Mouse (Mus musculus) MEL (cell line): Measurements from ENCODE around the gene Svs6. TPM values are rescaled to one million over a fixed set of nuclear protein-coding genes. Genes with fewer than 3 reads are reported as not detected.
"Not testable (repeated sequence)": the region's sequence is repeated elsewhere in the genome, so short reads cannot be mapped to it uniquely, and the experiment has no call there.

Experiments
- DNase-seq: peaks from one replicate; pipeline ENCODE4 v3.0.0; 2011; ENCODE audit warnings: low read depth, low spot score
- H3K27ac ChIP-seq: 2 replicates; pipeline ENCODE4 v1.5.1; 2012; ENCODE audit warnings: low read depth, mild to moderate bottlenecking, control low read depth, low read length, moderate library complexity; ENCODE audit not compliant: control insufficient read depth
- H3K27me3 ChIP-seq, 2 experiments: fragments of 150-350 bp in 1 of 2; sonication (generic) in 1 of 2; 2 replicates each; pipeline ENCODE4 v1.6.1; 2012; ENCODE audit warnings: low read length in 2 of 2, mild to moderate bottlenecking in 2 of 2, improper control_type of control experiment in 1 of 2, moderate library complexity in 1 of 2; ENCODE audit not compliant: insufficient read depth in 2 of 2, control insufficient read depth in 1 of 2
- H3K36me3 ChIP-seq, 2 experiments: 2 replicates each; pipeline ENCODE4 v1.6.1; 2012 to 2014; ENCODE audit warnings: low read length in 2 of 2, improper control_type of control experiment in 1 of 2, inconsistent platforms in 1 of 2, mild to moderate bottlenecking in 1 of 2; ENCODE audit not compliant: insufficient read depth in 2 of 2, control insufficient read depth in 1 of 2
- H3K4me1 ChIP-seq, 2 experiments: fragments of 150-350 bp in 1 of 2; sonication (generic) in 1 of 2; 2 replicates each; pipeline ENCODE4 v1.6.1; 2012; ENCODE audit warnings: low read length in 2 of 2, improper control_type of control experiment in 1 of 2, mild to moderate bottlenecking in 1 of 2; ENCODE audit not compliant: insufficient read depth in 2 of 2, control insufficient read depth in 1 of 2
- H3K4me3 ChIP-seq, 2 experiments: fragments of 150-350 bp in 1 of 2; sonication (generic) in 1 of 2; 2 replicates each; pipeline ENCODE4 v1.5.1; 2012; ENCODE audit warnings: low read depth in 2 of 2, low read length in 2 of 2, mild to moderate bottlenecking in 2 of 2, moderate library complexity in 2 of 2, control low read depth in 1 of 2, improper control_type of control experiment in 1 of 2; ENCODE audit not compliant: control insufficient read depth in 1 of 2, insufficient read depth in 1 of 2
- H3K79me2 ChIP-seq: 2 replicates; pipeline ENCODE4 v1.6.1; 2012; ENCODE audit warnings: mild to moderate bottlenecking, low read length, moderate library complexity; ENCODE audit not compliant: control insufficient read depth, poor library complexity, insufficient read depth
- H3K9ac ChIP-seq: 2 replicates; pipeline ENCODE4 v1.6.1; 2012; ENCODE audit warnings: low read depth, mild to moderate bottlenecking, control low read depth, low read length, moderate library complexity; ENCODE audit not compliant: control insufficient read depth, poor library complexity, severe bottlenecking
- H3K9me3 ChIP-seq: fragments of 150-350 bp; sonication (generic); replicated peaks from 2 replicates; pipeline ENCODE4 v1.6.1; 2012; ENCODE audit warnings: mild to moderate bottlenecking, low read length, improper control_type of control experiment, moderate library complexity; ENCODE audit not compliant: insufficient read depth
- CHD1 ChIP-seq: IDR thresholded peaks from 2 replicates; pipeline ENCODE4 v1.6.1; 2012; ENCODE audit warnings: low read depth, mild to moderate bottlenecking, inconsistent platforms, low read length, improper control_type of control experiment
- CHD2 ChIP-seq: IDR thresholded peaks from 2 replicates; pipeline ENCODE4 v1.6.1; 2011; ENCODE audit warnings: low read length, improper control_type of control experiment
- CTCF ChIP-seq, 3 experiments: IDR thresholded peaks in 2 of 3; conservative IDR thresholded peaks in 1 of 3; 2 replicates each; pipeline ENCODE4 v1.5.1; 2011 to 2012; ENCODE audit warnings: low read length in 3 of 3, low read depth in 2 of 3, mild to moderate bottlenecking in 2 of 3, improper control_type of control experiment in 1 of 3, inconsistent platforms in 1 of 3, mixed read lengths in 1 of 3, moderate library complexity in 1 of 3; ENCODE audit not compliant: control insufficient read depth in 1 of 3, insufficient read depth in 1 of 3, poor library complexity in 1 of 3, severe bottlenecking in 1 of 3
- E2F4 ChIP-seq: IDR thresholded peaks from 2 replicates; pipeline ENCODE4 v1.6.1; 2011; ENCODE audit warnings: low read depth, low read length, improper control_type of control experiment, borderline replicate concordance
- EP300 ChIP-seq, 2 experiments: IDR thresholded peaks; 2 replicates each; pipeline ENCODE4 v1.6.1; 2011; ENCODE audit warnings: improper control_type of control experiment in 2 of 2, low read length in 2 of 2, low read depth in 1 of 2, mild to moderate bottlenecking in 1 of 2
- GATA1 ChIP-seq: IDR thresholded peaks from 2 replicates; pipeline ENCODE4 v1.6.1; 2011; ENCODE audit warnings: low read depth, low read length, improper control_type of control experiment
- JUND ChIP-seq: IDR thresholded peaks from 2 replicates; pipeline ENCODE4 v1.6.1; 2011; ENCODE audit warnings: low read depth, mild to moderate bottlenecking, improper control_type of control experiment, low read length
- KAT2A ChIP-seq: conservative IDR thresholded peaks from 2 replicates; pipeline ENCODE4 v1.6.1; 2012; ENCODE audit warnings: low read depth, low read length, improper control_type of control experiment, inconsistent platforms
- MEF2A ChIP-seq: IDR thresholded peaks from 2 replicates; pipeline ENCODE4 v1.6.1; 2014; ENCODE audit warnings: low read depth, mild to moderate bottlenecking, inconsistent platforms, low read length, improper control_type of control experiment; ENCODE audit not compliant: poor library complexity, insufficient replicate concordance, severe bottlenecking; ENCODE audit errors: extremely low read depth
- MXI1 ChIP-seq: IDR thresholded peaks from 2 replicates; pipeline ENCODE4 v1.6.1; 2011; ENCODE audit warnings: mild to moderate bottlenecking, low read depth, low read length, improper control_type of control experiment
- POLR2AphosphoS5 ChIP-seq: IDR thresholded peaks from 2 replicates; pipeline ENCODE4 v1.6.1; 2012; ENCODE audit warnings: low read depth, borderline replicate concordance, mild to moderate bottlenecking, inconsistent platforms, low read length, moderate library complexity, mixed read lengths
- RAD21 ChIP-seq: IDR thresholded peaks from 2 replicates; pipeline ENCODE4 v1.6.1; 2011; ENCODE audit warnings: mild to moderate bottlenecking, low read depth, low read length, improper control_type of control experiment
- RCOR1 ChIP-seq: IDR thresholded peaks from 2 replicates; pipeline ENCODE4 v1.6.1; 2012; ENCODE audit warnings: low read depth, mild to moderate bottlenecking, inconsistent platforms, low read length, improper control_type of control experiment
- SIN3A ChIP-seq: IDR thresholded peaks from 2 replicates; pipeline ENCODE4 v1.6.1; 2012; ENCODE audit warnings: low read length, improper control_type of control experiment, inconsistent platforms
- SMC3 ChIP-seq: IDR thresholded peaks from 2 replicates; pipeline ENCODE4 v1.6.1; 2011; ENCODE audit warnings: low read depth, low read length, improper control_type of control experiment
- TAL1 ChIP-seq: IDR thresholded peaks from 2 replicates; pipeline ENCODE4 v1.6.1; 2012; ENCODE audit warnings: mild to moderate bottlenecking, inconsistent platforms, low read length, moderate library complexity, mixed read lengths
- TBP ChIP-seq: IDR thresholded peaks from 2 replicates; pipeline ENCODE4 v1.8.0; 2011; ENCODE audit warnings: low read depth, low read length, improper control_type of control experiment
- TCF12 ChIP-seq: IDR thresholded peaks from 2 replicates; pipeline ENCODE4 v1.6.1; 2014; ENCODE audit warnings: low read depth, mild to moderate bottlenecking, inconsistent platforms, low read length, improper control_type of control experiment, moderate library complexity
- USF1 ChIP-seq: IDR thresholded peaks from 2 replicates; pipeline ENCODE4 v1.6.1; 2014; ENCODE audit warnings: low read depth, mild to moderate bottlenecking, inconsistent platforms, low read length, improper control_type of control experiment, moderate library complexity
- USF2 ChIP-seq, 2 experiments: IDR thresholded peaks; 2 replicates each; pipeline ENCODE4 v1.6.1; 2011 to 2012; ENCODE audit warnings: improper control_type of control experiment in 2 of 2, low read length in 2 of 2, borderline replicate concordance in 1 of 2, inconsistent platforms in 1 of 2, low read depth in 1 of 2, mild to moderate bottlenecking in 1 of 2; ENCODE audit not compliant: insufficient read depth in 1 of 2
- ZC3H11A ChIP-seq: IDR thresholded peaks from 2 replicates; pipeline ENCODE4 v1.6.1; 2012; ENCODE audit warnings: low read depth, mild to moderate bottlenecking, inconsistent platforms, low read length, improper control_type of control experiment
- ZKSCAN1 ChIP-seq: IDR thresholded peaks from 2 replicates; pipeline ENCODE4 v1.6.1; 2012; ENCODE audit warnings: low read depth, mild to moderate bottlenecking, inconsistent platforms, low read length, improper control_type of control experiment, moderate library complexity
- ZMIZ1 ChIP-seq: IDR thresholded peaks from 2 replicates; pipeline ENCODE4 v1.6.1; 2012; ENCODE audit warnings: low read depth, mild to moderate bottlenecking, inconsistent platforms, low read length, improper control_type of control experiment, moderate library complexity
- ZNF384 ChIP-seq: IDR thresholded peaks from 2 replicates; pipeline ENCODE4 v1.6.1; 2012; ENCODE audit warnings: low read depth, mild to moderate bottlenecking, inconsistent platforms, low read length, improper control_type of control experiment
- polyA plus RNA-seq, 2 experiments: library from polyadenylated mRNA; stranded (reverse) in 1 of 2; unstranded in 1 of 2; fragments of >175 nt in 1 of 2; fragments of >200 nt in 1 of 2; gene quantifications; 2 replicates each; pipeline versions ENCODE4 v1.2.1 to v1.2.4; 2012; ENCODE audit warnings: low replicate concordance in 2 of 2, low read depth in 1 of 2; ENCODE audit not compliant: insufficient read length in 2 of 2, insufficient read depth in 1 of 2, missing spikeins in 1 of 2
- total RNA-seq: library from RNA; depleted of rRNA; stranded (reverse); fragments of 300-350 nt; gene quantifications from 2 replicates; pipeline ENCODE4 v1.2.3, GENCODE M21; 2012

Svs6 gene
- total and polyA plus RNA-seq, 3 experiments: not detected

- DNase-seq, H3K4me3 ChIP-seq, H3K36me3 ChIP-seq, H3K79me2 ChIP-seq, H3K27me3 ChIP-seq, H3K9me3 ChIP-seq, H3K27ac ChIP-seq, H3K9ac ChIP-seq, H3K4me1 ChIP-seq: not testable (repeated sequence)
- TF ChIP-seq RAD21 (peak; percentile 10), CTCF (IDR thresholded peaks at IDR 0.05 in 2 of 3, conservative IDR thresholded peaks at IDR 0.05 in 1 of 3; ENCODE audit: control insufficient read depth in 1 of 3, insufficient read depth in 1 of 3, low read depth in 2 of 3, low read length in 3 of 3, poor library complexity in 1 of 3, severe bottlenecking in 1 of 3) (peak in 1 of 3 experiments; percentile 18; a peak in 1 of 6 replicates)
Observed at GRCm38 (mm10) chr2:164347697-164348096, 31.1 kb downstream of the Svs6 start.

- H3K4me1 ChIP-seq: no peaks in the 10 kb centered on the region
- no peak for TF ChIP-seq TAL1
- TF ChIP-seq ZC3H11A: peak; percentile 32
- TF ChIP-seq SMC3: peak; percentile 63
- TF ChIP-seq GATA1: no peak
- TF ChIP-seq SIN3A: no peak
- TF ChIP-seq CHD2: no peak
- no peak for TF ChIP-seq ZNF384
- no peak for TF ChIP-seq MEF2A
- no peak for TF ChIP-seq EP300 (IDR thresholded peaks at IDR 0.05; ENCODE audit: low read depth in 1 of 2, low read length in 2 of 2)
- TF ChIP-seq CTCF (IDR thresholded peaks at IDR 0.05 in 2 of 3, conservative IDR thresholded peaks at IDR 0.05 in 1 of 3; ENCODE audit: control insufficient read depth in 1 of 3, insufficient read depth in 1 of 3, low read depth in 2 of 3, low read length in 3 of 3, poor library complexity in 1 of 3, severe bottlenecking in 1 of 3): peak; percentile 54 to 71 (median 60)
- TF ChIP-seq RAD21: peak; percentile 66
- no peak for TF ChIP-seq MXI1
- no peak for TF ChIP-seq USF1
- H3K27ac ChIP-seq: no peak overlapping the region
- no peak overlapping the region for H3K4me3 ChIP-seq
- H3K9ac ChIP-seq: no peak overlapping the region
- H3K27me3 ChIP-seq: peaks cover 0 to 2% of the 10 kb centered on the region in 2 experiments; a peak in 2 of 4 replicates
- H3K36me3 ChIP-seq: no peaks in the 10 kb centered on the region
- peak; percentile 65 for DNase-seq
- no peaks in the 10 kb centered on the region for H3K9me3 ChIP-seq
- H3K79me2 ChIP-seq: no peaks in the 10 kb centered on the region
Observed at GRCm38 (mm10) chr2:164348980-164349379, 32.4 kb downstream of the Svs6 start.

DNA sequence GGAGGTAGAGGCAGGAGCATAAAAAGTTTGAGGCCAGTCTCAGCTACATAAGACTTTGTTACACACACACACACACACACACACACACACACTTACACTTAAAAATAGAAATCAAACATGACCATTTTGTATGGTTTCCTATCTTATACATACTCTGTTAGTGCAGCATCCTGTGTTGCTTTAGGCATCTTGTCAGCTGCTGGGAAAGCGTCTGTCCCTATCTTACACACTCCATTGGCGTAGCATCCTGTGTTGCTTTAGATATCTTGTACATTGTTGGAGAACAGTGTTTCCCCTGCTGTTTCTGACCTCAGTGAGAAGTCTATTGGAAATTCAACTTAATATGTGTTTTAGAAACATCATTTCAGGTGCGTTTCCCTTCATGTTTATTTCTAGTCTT lies 36.1 kb downstream of the Svs6 start:
- no peak for DNase-seq
- H3K4me1 ChIP-seq: no peaks in the 10 kb centered on the region
- TF ChIP-seq USF2 (IDR thresholded peaks at IDR 0.05; ENCODE audit: borderline replicate concordance in 1 of 2, insufficient read depth in 1 of 2, low read depth in 1 of 2, low read length in 2 of 2): no peak
- TF ChIP-seq TCF12: no peak
- TF ChIP-seq RAD21: no peak
- TF ChIP-seq ZC3H11A: no peak
- no peak for TF ChIP-seq RCOR1
- TF ChIP-seq MEF2A: no peak
- no peak for TF ChIP-seq ZMIZ1
- TF ChIP-seq CHD1: no peak
- TF ChIP-seq E2F4: no peak
- no peak for TF ChIP-seq ZKSCAN1
- no peak for TF ChIP-seq TBP
- TF ChIP-seq POLR2AphosphoS5: no peak
- TF ChIP-seq TAL1: no peak
- no peak for TF ChIP-seq SMC3
- TF ChIP-seq EP300 (IDR thresholded peaks at IDR 0.05; ENCODE audit: low read depth in 1 of 2, low read length in 2 of 2): no peak
- TF ChIP-seq KAT2A: no peak
- no peak for TF ChIP-seq JUND
- TF ChIP-seq CTCF (IDR thresholded peaks at IDR 0.05 in 2 of 3, conservative IDR thresholded peaks at IDR 0.05 in 1 of 3; ENCODE audit: control insufficient read depth in 1 of 3, insufficient read depth in 1 of 3, low read depth in 2 of 3, low read length in 3 of 3, poor library complexity in 1 of 3, severe bottlenecking in 1 of 3): no peak

More for the DNA sequence above, 36.1 kb downstream of the Svs6 start:
- Histone ChIP-seq H3K9me3 (no peaks in the 10 kb centered on the region), H3K27me3 (peaks cover 0 to 3% of the 10 kb centered on the region in 2 experiments; a peak in 3 of 4 replicates), H3K27ac (no peak overlapping the region), H3K4me3 (no peak overlapping the region), H3K36me3 (no peaks in the 10 kb centered on the region), H3K9ac (no peak overlapping the region), H3K79me2 (no peaks in the 10 kb centered on the region)
